Mouse (Mus musculus): Measurements from ENCODE around the gene Taz. TPM values are rescaled to one million over a fixed set of nuclear protein-coding genes. Genes with fewer than 3 reads are reported as not detected.

Taz gene
- polyA plus RNA-seq, 2 experiments: 18.7 TPM

DNA sequence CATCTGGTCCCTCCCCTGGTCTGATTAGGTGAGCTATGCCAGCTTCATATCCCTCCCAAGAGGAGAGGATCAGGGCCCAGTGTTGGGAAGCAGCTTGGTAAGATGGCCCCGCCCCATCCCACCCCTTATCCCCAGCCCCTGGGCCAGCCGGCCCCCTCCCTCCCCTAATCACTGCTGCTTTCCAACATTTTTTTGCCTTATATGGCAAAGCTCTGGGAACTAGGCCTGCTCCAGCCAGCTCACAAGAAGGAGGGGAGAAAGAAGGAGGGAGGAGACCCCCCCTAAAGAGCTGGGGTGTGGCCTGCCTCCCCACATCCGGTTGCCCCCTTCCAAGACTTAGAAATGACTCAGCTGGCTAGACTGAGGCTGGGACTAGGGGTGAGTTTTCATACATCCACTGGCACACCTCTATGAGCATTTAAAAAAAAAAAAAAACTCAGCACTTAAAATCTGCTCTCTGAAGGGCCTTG, 37.1 kb upstream of the Taz start:
- 24% methylated on average over 3 of the region's 3 CpGs for WGBS (ENCODE audit: insufficient replicate concordance)

DNA sequence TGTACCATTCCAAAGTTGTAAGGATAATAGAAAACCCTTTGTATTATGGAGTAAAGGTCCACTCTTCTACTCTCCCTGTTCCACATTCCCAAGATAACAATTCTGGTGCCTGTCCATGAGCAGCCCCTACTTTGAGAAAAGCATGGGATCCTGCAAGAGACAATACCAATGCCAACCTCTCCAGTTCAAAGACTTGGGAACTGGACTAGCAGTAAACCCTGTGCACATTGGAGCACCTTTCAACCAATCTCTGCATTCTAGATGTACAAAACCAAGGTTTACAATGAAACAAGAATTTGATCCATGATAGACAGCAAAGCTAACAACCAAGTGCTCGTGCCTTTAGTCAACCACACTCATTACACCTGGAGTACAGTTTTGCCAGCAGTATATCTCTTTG, 36.6 kb upstream of the Taz start:
- Histone ChIP-seq H3K27me3 (ENCODE audit: control insufficient read depth, insufficient read depth, low read length) (no peaks in the 10 kb centered on the region; the same call in 1 of the 2 replicates), H3K9ac (replicated peaks) (no peak overlapping the region; the same call in 1 of the 2 replicates), H3K27ac (no peak overlapping the region), H3K4me3 (ENCODE audit: insufficient read depth in 1 of 2, low read depth in 2 of 2, low read length in 2 of 2) (peak overlapping the region; percentile 25 to 59; a peak in 3 of 4 replicates), H3K9me3 (ENCODE audit: control insufficient read depth, low read length) (no peaks in the 10 kb centered on the region), H3K4me1 (replicated peaks; ENCODE audit: control insufficient read depth in 2 of 2, insufficient read depth in 2 of 2, low read length in 1 of 2) (peaks cover 10 to 18% of the 10 kb centered on the region in 2 experiments), H3K4me2 (ENCODE audit: low read depth) (peak overlapping the region; percentile 83), H3K36me3 (replicated peaks; ENCODE audit: control insufficient read depth, insufficient read depth, low read depth) (no peaks in the 10 kb centered on the region)
- TF ChIP-seq CTCF (IDR thresholded peaks at IDR 0.05; ENCODE audit: low read depth) (no peak), EP300 (IDR thresholded peaks at IDR 0.05; ENCODE audit: low read depth) (no peak)
- DNase-seq (ENCODE audit: low read depth in 3 of 3, low spot score in 3 of 3): no peak
- no peak for ATAC-seq (ENCODE audit: insufficient read depth)
- WGBS (ENCODE audit: insufficient replicate concordance): 19% methylated on average over 1 of the region's 1 CpGs

More for the DNA sequence above, 37.1 kb upstream of the Taz start:
- no peak for ATAC-seq (ENCODE audit: insufficient read depth)
- H3K4me2 ChIP-seq (ENCODE audit: low read depth): peak overlapping the region; percentile 83
- H3K4me1 ChIP-seq (replicated peaks; ENCODE audit: control insufficient read depth in 2 of 2, insufficient read depth in 2 of 2, low read length in 1 of 2): peaks cover 10 to 18% of the 10 kb centered on the region in 2 experiments
- DNase-seq (ENCODE audit: low read depth in 3 of 3, low spot score in 3 of 3): no peak
- H3K9me3 ChIP-seq (ENCODE audit: control insufficient read depth, low read length): no peaks in the 10 kb centered on the region
- H3K27ac ChIP-seq: no peak overlapping the region
- H3K36me3 ChIP-seq (replicated peaks; ENCODE audit: control insufficient read depth, insufficient read depth, low read depth): no peaks in the 10 kb centered on the region
- H3K27me3 ChIP-seq (ENCODE audit: control insufficient read depth, insufficient read depth, low read length): no peaks in the 10 kb centered on the region; the same call in 1 of the 2 replicates
- H3K4me3 ChIP-seq (ENCODE audit: insufficient read depth in 1 of 2, low read depth in 2 of 2, low read length in 2 of 2): peak overlapping the region; percentile 48 to 59; a peak in 3 of 4 replicates
- H3K9ac ChIP-seq (replicated peaks): no peak overlapping the region
- TF ChIP-seq CTCF (IDR thresholded peaks at IDR 0.05; ENCODE audit: low read depth) (no peak), EP300 (IDR thresholded peaks at IDR 0.05; ENCODE audit: low read depth) (no peak)

DNA sequence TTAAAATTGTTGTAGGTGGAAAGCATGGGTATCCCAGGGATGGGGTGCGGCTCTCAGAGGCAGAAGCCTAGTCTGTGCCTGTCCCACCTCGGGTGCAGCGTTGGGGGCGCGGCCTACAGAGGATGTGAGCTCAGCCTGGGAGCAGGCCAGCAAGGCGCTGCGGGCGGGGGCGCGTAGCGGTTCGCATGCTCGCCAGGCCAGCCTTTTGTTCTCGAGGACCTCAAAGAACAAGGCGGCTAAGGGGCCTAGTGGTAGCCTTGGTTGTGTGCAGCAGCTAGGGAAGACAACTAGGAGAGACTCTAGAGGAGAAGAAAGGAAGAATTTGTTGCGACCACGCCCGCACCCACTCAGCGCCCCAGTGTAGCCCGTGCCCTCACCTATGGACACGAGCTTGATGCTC, 36.0 kb upstream of the Taz start:
- ATAC-seq (ENCODE audit: insufficient read depth) (peak; percentile 36), DNase-seq (ENCODE audit: low read depth in 3 of 3, low spot score in 3 of 3) (no peak)
- Histone ChIP-seq H3K9me3 (ENCODE audit: control insufficient read depth, low read length) (no peaks in the 10 kb centered on the region), H3K4me3 (ENCODE audit: insufficient read depth in 1 of 2, low read depth in 2 of 2, low read length in 2 of 2) (peak overlapping the region; percentile 55 to 59), H3K4me2 (ENCODE audit: low read depth) (peak overlapping the region; percentile 83), H3K4me1 (replicated peaks; ENCODE audit: control insufficient read depth in 2 of 2, insufficient read depth in 2 of 2, low read length in 1 of 2) (peaks cover 10 to 18% of the 10 kb centered on the region in 2 experiments), H3K36me3 (replicated peaks; ENCODE audit: control insufficient read depth, insufficient read depth, low read depth) (no peaks in the 10 kb centered on the region), H3K27ac (no peak overlapping the region), H3K9ac (replicated peaks) (peak overlapping the region; percentile 24), H3K27me3 (ENCODE audit: control insufficient read depth, insufficient read depth, low read length) (no peaks in the 10 kb centered on the region; the same call in 1 of the 2 replicates)
- WGBS (ENCODE audit: insufficient replicate concordance): 24% methylated on average over 21 of the region's 21 CpGs
- TF ChIP-seq CTCF (IDR thresholded peaks at IDR 0.05; ENCODE audit: low read depth) (no peak), EP300 (IDR thresholded peaks at IDR 0.05; ENCODE audit: low read depth) (no peak)

DNA sequence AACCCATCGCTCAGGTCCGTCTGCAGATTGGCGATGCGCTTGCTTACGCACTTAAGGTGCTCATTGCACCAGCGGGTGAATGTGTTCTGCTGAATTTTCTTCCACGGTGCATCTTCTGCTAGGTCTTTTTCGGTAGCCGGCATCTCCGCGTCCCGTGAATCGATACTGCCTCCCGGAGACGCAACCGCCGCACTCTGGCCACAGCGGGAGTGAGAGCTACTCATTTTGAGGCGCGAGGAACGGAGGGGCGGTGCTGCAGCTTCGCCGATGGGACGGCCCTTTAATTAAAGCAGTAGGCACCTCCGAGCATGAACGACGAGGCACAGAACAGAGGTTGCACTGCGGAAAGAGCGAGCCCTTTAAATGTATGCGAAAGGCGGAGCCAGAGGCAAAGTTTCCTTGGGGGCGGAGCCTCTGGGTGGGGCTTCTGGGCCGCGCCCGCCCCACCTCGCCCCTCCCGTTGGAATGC, 35.5 kb upstream of the Taz start:
- TF ChIP-seq CTCF (IDR thresholded peaks at IDR 0.05; ENCODE audit: low read depth): no peak
- TF ChIP-seq EP300 (IDR thresholded peaks at IDR 0.05; ENCODE audit: low read depth): no peak
- peak overlapping the region; percentile 83 for H3K4me2 ChIP-seq (ENCODE audit: low read depth)
- H3K4me1 ChIP-seq (replicated peaks; ENCODE audit: control insufficient read depth in 2 of 2, insufficient read depth in 2 of 2, low read length in 1 of 2): peaks cover 10 to 18% of the 10 kb centered on the region in 2 experiments
- peak overlapping the region; percentile 59 to 68 for H3K4me3 ChIP-seq (ENCODE audit: insufficient read depth in 1 of 2, low read depth in 2 of 2, low read length in 2 of 2)
- no peak overlapping the region for H3K27ac ChIP-seq
- peak; percentile 83 for ATAC-seq (ENCODE audit: insufficient read depth)
- DNase-seq (ENCODE audit: low read depth in 3 of 3, low spot score in 3 of 3): peak; percentile 70 to 75 (median 72)
- no peaks in the 10 kb centered on the region for H3K9me3 ChIP-seq (ENCODE audit: control insufficient read depth, low read length)
- H3K9ac ChIP-seq (replicated peaks): peak overlapping the region; percentile 37
- 16% methylated on average over 36 of the region's 38 CpGs for WGBS (ENCODE audit: insufficient replicate concordance)
- H3K36me3 ChIP-seq (replicated peaks; ENCODE audit: control insufficient read depth, insufficient read depth, low read depth): no peaks in the 10 kb centered on the region
- H3K27me3 ChIP-seq (ENCODE audit: control insufficient read depth, insufficient read depth, low read length): no peaks in the 10 kb centered on the region; the same call in 1 of the 2 replicates

DNA sequence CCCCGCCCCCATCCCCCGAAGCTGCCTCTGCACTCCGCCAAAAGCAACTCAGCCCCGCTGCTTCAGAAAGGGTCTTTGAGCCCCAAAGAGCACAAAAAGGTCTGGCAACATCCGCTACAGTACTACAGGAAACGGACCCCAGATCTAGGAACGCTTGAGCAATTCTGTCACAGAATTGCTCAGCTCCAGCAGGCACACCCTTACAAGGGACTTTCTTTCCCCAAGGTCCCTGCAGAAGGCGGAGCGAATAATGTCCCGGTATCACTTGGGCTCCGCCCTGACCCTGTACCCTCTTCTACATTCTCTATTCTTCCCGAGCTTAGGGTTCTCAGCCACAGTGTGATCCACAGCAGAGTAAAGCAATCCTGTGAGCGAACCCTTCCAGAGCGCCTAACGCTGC, 35.0 kb upstream of the Taz start:
- WGBS (ENCODE audit: insufficient replicate concordance): 9% methylated on average over 14 of the region's 15 CpGs
- ATAC-seq (ENCODE audit: insufficient read depth) (peak; percentile 24; the same call in 1 of the 2 replicates), DNase-seq (ENCODE audit: low read depth in 3 of 3, low spot score in 3 of 3) (peak in 1 of 3 experiments; percentile 36)
- TF ChIP-seq CTCF (IDR thresholded peaks at IDR 0.05; ENCODE audit: low read depth) (no peak), EP300 (IDR thresholded peaks at IDR 0.05; ENCODE audit: low read depth) (no peak)
- H3K9me3 ChIP-seq (ENCODE audit: control insufficient read depth, low read length): no peaks in the 10 kb centered on the region
- no peak overlapping the region for H3K27ac ChIP-seq
- peak overlapping the region; percentile 37 for H3K9ac ChIP-seq (replicated peaks)
- H3K27me3 ChIP-seq (ENCODE audit: control insufficient read depth, insufficient read depth, low read length): no peaks in the 10 kb centered on the region; the same call in 1 of the 2 replicates
- peak overlapping the region; percentile 59 to 68 for H3K4me3 ChIP-seq (ENCODE audit: insufficient read depth in 1 of 2, low read depth in 2 of 2, low read length in 2 of 2)
- H3K36me3 ChIP-seq (replicated peaks; ENCODE audit: control insufficient read depth, insufficient read depth, low read depth): no peaks in the 10 kb centered on the region
- H3K4me1 ChIP-seq (replicated peaks; ENCODE audit: control insufficient read depth in 2 of 2, insufficient read depth in 2 of 2, low read length in 1 of 2): peaks cover 10 to 18% of the 10 kb centered on the region in 2 experiments
- peak overlapping the region; percentile 83 for H3K4me2 ChIP-seq (ENCODE audit: low read depth)

All from liver, embryonic 14.5 days (tissue).